8 mouse cellular contexts compared by ENCODE assay signal in the genomic region with DNA sequence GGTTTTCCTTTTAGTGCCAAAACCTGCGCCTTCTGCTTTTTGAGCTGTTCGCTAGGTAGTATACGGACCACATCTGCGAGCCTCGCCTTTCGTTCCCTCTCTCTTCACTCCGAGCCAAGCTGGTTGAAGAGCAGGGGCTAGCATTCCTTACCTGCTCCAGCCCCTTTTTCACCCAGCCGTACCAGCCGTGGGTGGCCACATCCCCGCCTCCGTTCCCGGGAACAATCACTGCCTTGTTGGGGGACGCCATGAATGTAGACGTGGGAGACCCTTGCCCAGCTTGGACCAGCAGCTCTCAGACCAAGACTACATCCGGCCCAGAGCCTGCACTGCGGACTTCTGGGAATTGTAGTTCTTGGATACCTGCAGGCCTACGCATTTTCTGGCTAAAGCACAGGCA. TPM values are rescaled to one million over a fixed set of nuclear protein-coding genes. Genes with fewer than 3 reads are reported as not detected.
DNase-seq lines count a peak whose midpoint lies in the region; TF ChIP-seq lines count a peak whose summit lies in the region.

TSS of gene Rbbp9 (minus strand) at position 341 of the 400 bp plus-strand sequence.

- no peak for TF ChIP-seq CTCF in left cerebral cortex, adult 2 months (IDR thresholded peaks at IDR 0.05)

- intact Hi-C loops in left cerebral cortex, adult 2 months (cut with DNase I) = loop anchor here (2.0 kb wide), 1 partner anchor 24 kb away; the partner anchor contains the start of genes Dzank1 and Polr3f

- DNase-seq in adrenal gland, adult 2 months = peak; percentile 76
- DNase-seq in embryo, embryonic 10.5 days (ENCODE audit: low spot score) = peak; percentile 92
- DNase-seq in gastrocnemius, postnatal 25 days = peak; percentile 42
- peak; percentile 67 for DNase-seq in induced T-regulatory cell, adult 2 months (ENCODE audit: low read depth)
- DNase-seq in left cerebral cortex, adult 2 months (ENCODE audit: extremely low spot score in 1 of 2, low spot score in 2 of 2) = peak; percentile 70
- DNase-seq in lung, postnatal 4 days = peak; percentile 61 to 64
- DNase-seq in retina, postnatal 7 days (ENCODE audit: low read depth, low spot score) = peak; percentile 55
- DNase-seq in urinary bladder, postnatal 25 days (ENCODE audit: low spot score) = peak; percentile 43

- peak within 1 kb of the TSS; percentile 79 for H3K4me3 ChIP-seq in left cerebral cortex, adult 2 months

- peak within 1 kb of the TSS; percentile 93 for H3K27ac ChIP-seq in left cerebral cortex, adult 2 months

RNA-seq across cellular contexts. Expression of gene Rbbp9, which starts in this region (rescaled TPM):
- total RNA-seq in adrenal gland, adult 2 months (2021) = 10 to 100 TPM; 24.7 to 30.1 TPM
- 6.5 and 7.3 TPM in 2 replicates for polyA plus RNA-seq in adrenal gland, adult 2 months (2012; rRNA removed)
- 1 to 10 TPM; 5.2 to 6.1 TPM for total RNA-seq in gastrocnemius, postnatal 25 days (2021)
- 10 to 100 TPM; 26.1 to 26.4 TPM for total RNA-seq in left cerebral cortex, adult 2 months (2021)

Comparison
In these comparisons a context has a peak if more than half of its experiments do, and no peak if none do; other contexts are left out.
1. Peak in every context shown above with its lines: DNase-seq, H3K4me3 ChIP-seq and H3K27ac ChIP-seq.
2. DNase-seq: peak in every context shown above with its lines; median percentile 92 in embryo, embryonic 10.5 days; 76 in adrenal gland, adult 2 months; 70 in left cerebral cortex, adult 2 months; 67 in induced T-regulatory cell, adult 2 months; 62 in lung, postnatal 4 days; 55 in retina, postnatal 7 days; 43 in urinary bladder, postnatal 25 days; 42 in gastrocnemius, postnatal 25 days.